In the genomic region with DNA sequence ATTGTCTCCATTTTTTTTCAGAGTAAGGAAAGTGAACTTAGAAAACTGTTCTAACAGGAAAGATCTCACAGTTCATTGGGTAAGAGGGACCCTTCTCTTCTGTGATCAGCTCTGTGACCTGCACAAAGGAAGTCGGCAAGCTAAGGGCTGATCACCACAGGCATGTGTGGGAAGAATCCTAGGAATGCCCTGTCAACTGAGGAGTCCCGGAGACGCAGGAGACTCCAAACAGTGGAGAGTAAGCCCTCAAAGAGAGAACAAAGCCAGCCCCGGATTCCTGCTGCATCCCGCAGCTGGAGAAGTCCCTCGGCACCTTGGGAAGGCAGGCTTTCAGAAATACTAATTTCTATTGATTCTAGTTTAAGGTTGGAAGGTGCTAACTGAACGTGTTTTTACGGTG, we compare ENCODE assay signal across 8 mouse cellular contexts. TPM values are rescaled to one million over a fixed set of nuclear protein-coding genes. Genes with fewer than 3 reads are reported as not detected.
DNase-seq lines count a peak whose midpoint lies in the region; ATAC-seq lines count a peak whose summit lies in the region.

No protein-coding gene starts in this region.

- H3K27ac ChIP-seq in hindbrain, embryonic 10.5 days: peak overlapping the region; percentile 91
- peak overlapping the region; percentile 67 for H3K27ac ChIP-seq in limb, embryonic 15.5 days
- H3K27ac ChIP-seq in neural tube, embryonic 12.5 days: peak overlapping the region; percentile 79

- H3K27me3 ChIP-seq in hindbrain, embryonic 10.5 days (ENCODE audit: insufficient read depth, poor library complexity, severe bottlenecking): no peaks in the 10 kb centered on the region
- no peaks in the 10 kb centered on the region for H3K27me3 ChIP-seq in limb, embryonic 15.5 days
- no peaks in the 10 kb centered on the region for H3K27me3 ChIP-seq in neural tube, embryonic 12.5 days (replicated peaks)

- no peak overlapping the region for H3K9ac ChIP-seq in limb, embryonic 15.5 days
- peak overlapping the region; percentile 53; the same call in 1 of the 2 replicates for H3K9ac ChIP-seq in neural tube, embryonic 12.5 days

- no peaks in the 10 kb centered on the region for H3K9me3 ChIP-seq in hindbrain, embryonic 10.5 days
- no peaks in the 10 kb centered on the region for H3K9me3 ChIP-seq in limb, embryonic 15.5 days
- no peaks in the 10 kb centered on the region for H3K9me3 ChIP-seq in neural tube, embryonic 12.5 days

- ATAC-seq in limb, embryonic 15.5 days (ENCODE audit: insufficient number of reproducible peaks, low FRiP score, low TSS enrichment, low read depth): no peak
- ATAC-seq in neural tube, embryonic 12.5 days (ENCODE audit: low FRiP score, low read depth): peak; percentile 59

- intact Hi-C loops in gastrocnemius, postnatal 14 days (cut with DNase I; ENCODE audit: low total_unique reads): no loop called here
- intact Hi-C loops in left cerebral cortex, postnatal 25 days (cut with DNase I): loop anchor here (10.0 kb wide), 1 partner anchor 774 kb away; no protein-coding TSS in a partner anchor

- peaks cover 86% of the 10 kb centered on the region for H3K4me1 ChIP-seq in hindbrain, embryonic 10.5 days (replicated peaks)
- peaks cover 58% of the 10 kb centered on the region for H3K4me1 ChIP-seq in limb, embryonic 15.5 days
- peaks cover 68% of the 10 kb centered on the region for H3K4me1 ChIP-seq in neural tube, embryonic 12.5 days

- peak; percentile 10 for DNase-seq in gastrocnemius, postnatal 14 days
- no peak for DNase-seq in gastrocnemius, adult 18-20 months (ENCODE audit: low spot score)
- peak; percentile 77 for DNase-seq in hindbrain, embryonic 10.5 days (ENCODE audit: low spot score)
- DNase-seq in testis, postnatal 14 days (ENCODE audit: low spot score): no peak
- DNase-seq in spleen, postnatal 10 days (ENCODE audit: low spot score in 2 of 2): no peak
- no peak for DNase-seq in left cerebral cortex, postnatal 25 days (ENCODE audit: low spot score in 2 of 2)

- H3K4me2 ChIP-seq in limb, embryonic 15.5 days: peak overlapping the region; percentile 41
- peak overlapping the region; percentile 72 for H3K4me2 ChIP-seq in neural tube, embryonic 12.5 days (replicated peaks)

- WGBS in hindbrain, embryonic 10.5 days: under 1% methylated on average over 8 of the region's 8 CpGs
- 4% methylated on average over 8 of the region's 8 CpGs for WGBS in limb, embryonic 15.5 days
- 0% methylated on average over 8 of the region's 8 CpGs for WGBS in neural tube, embryonic 12.5 days

- H3K4me3 ChIP-seq in hindbrain, embryonic 10.5 days: peak overlapping the region; percentile 92
- peak overlapping the region; percentile 25 for H3K4me3 ChIP-seq in limb, embryonic 15.5 days
- H3K4me3 ChIP-seq in neural tube, embryonic 12.5 days: peak overlapping the region; percentile 27

- peaks cover 65% of the 10 kb centered on the region for H3K36me3 ChIP-seq in hindbrain, embryonic 10.5 days
- H3K36me3 ChIP-seq in limb, embryonic 15.5 days: peaks cover 21% of the 10 kb centered on the region
- H3K36me3 ChIP-seq in neural tube, embryonic 12.5 days: peaks cover 41% of the 10 kb centered on the region

RNA-seq across cellular contexts. Expression of a gene that starts 8.4 kb away (rescaled TPM):
- 10 to 100 TPM in 1 of 2 experiments, 1 to 10 TPM in 1; 9.9 to 14.0 TPM for total RNA-seq in gastrocnemius, postnatal 14 days (2021)
- total RNA-seq in gastrocnemius, adult 18-20 months (2021): 1 to 10 TPM; 3.7 to 6.0 TPM
- polyA plus RNA-seq in hindbrain, embryonic 10.5 days (2016; fragmentation: Nextera tagmentation; extraction: Ambion mirVana): 154 and 217 TPM in 2 replicates
- polyA plus RNA-seq in limb, embryonic 15.5 days (2015; fragmentation: Nextera tagmentation; extraction: Ambion mirVana): 137 and 139 TPM in 2 replicates
- 257 and 270 TPM in 2 replicates for polyA plus RNA-seq in neural tube, embryonic 12.5 days (2016; fragmentation: Nextera tagmentation; extraction: Ambion mirVana)
- total RNA-seq in left cerebral cortex, postnatal 25 days (2021): 10 to 100 TPM; 16.6 to 21.8 TPM

Comparison
In these comparisons a context has a peak if more than half of its experiments do, and no peak if none do; other contexts are left out.
1. DNase-seq: peak in gastrocnemius, postnatal 14 days (single experiment) and hindbrain, embryonic 10.5 days (single experiment); none in gastrocnemius, adult 18-20 months (single experiment), testis, postnatal 14 days (single experiment), spleen, postnatal 10 days (0 of 2) and left cerebral cortex, postnatal 25 days (0 of 2).
2. H3K4me3 ChIP-seq: peak in every context shown above with its lines; median percentile 92 in hindbrain, embryonic 10.5 days; 27 in neural tube, embryonic 12.5 days; 25 in limb, embryonic 15.5 days.
3. Peak in every context shown above with its lines, with median percentiles within 50 percentile points of each other: H3K27ac ChIP-seq.